Mouse (Mus musculus) embryonic facial prominence, embryonic 11.5 days (tissue): ENCODE data around the gene Gimap9. TPM values are rescaled to one million over a fixed set of nuclear protein-coding genes. Genes with fewer than 3 reads are reported as not detected.

Experiments
- ATAC-seq: fragments of 200-750 bp; cut with Nextera tagmentation; replicated peaks from 2 replicates; pipeline ENCODE4 v1.8.0; 2017; ENCODE audit warnings: low read depth; ENCODE audit not compliant: insufficient number of reproducible peaks, low FRiP score, low TSS enrichment
- DNase-seq: peaks from one replicate; pipeline ENCODE4 v3.0.0-alpha.2; 2015; ENCODE audit warnings: low spot score
- H3K27ac ChIP-seq: fragments of 300-500 bp; sonication (generic); replicated peaks from 2 replicates; pipeline ENCODE4 v1.5.1; 2014; ENCODE audit warnings: mild to moderate bottlenecking, low read depth, low read length, control low read depth
- H3K27me3 ChIP-seq: fragments of 300-500 bp; sonication (generic); 2 replicates; pipeline ENCODE4 v1.6.1; 2014; ENCODE audit warnings: mild to moderate bottlenecking, low read length, moderate library complexity, mixed read lengths; ENCODE audit not compliant: control insufficient read depth, insufficient read depth
- H3K36me3 ChIP-seq: fragments of 300-500 bp; sonication (generic); replicated peaks from 2 replicates; pipeline ENCODE4 v1.6.1; 2014; ENCODE audit warnings: low read depth, mild to moderate bottlenecking, low read length, moderate library complexity, mixed read lengths; ENCODE audit not compliant: control insufficient read depth, insufficient read depth
- H3K4me1 ChIP-seq: fragments of 300-500 bp; sonication (generic); 2 replicates; pipeline ENCODE4 v1.6.1; 2014; ENCODE audit warnings: low read length, mixed read lengths; ENCODE audit not compliant: control insufficient read depth, insufficient read depth
- H3K4me2 ChIP-seq: fragments of 300-500 bp; sonication (generic); 2 replicates; pipeline ENCODE4 v1.6.1; 2014; ENCODE audit warnings: low read depth, mild to moderate bottlenecking, control low read depth, low read length, moderate library complexity
- H3K4me3 ChIP-seq: fragments of 300-500 bp; sonication (generic); 2 replicates; pipeline ENCODE4 v1.5.1; 2014; ENCODE audit warnings: low read depth, low read length, control low read depth
- H3K9ac ChIP-seq: fragments of 300-500 bp; sonication (generic); replicated peaks from 2 replicates; pipeline ENCODE4 v1.6.1; 2014; ENCODE audit warnings: mild to moderate bottlenecking, control low read depth, low read length
- H3K9me3 ChIP-seq: fragments of 300-500 bp; sonication (generic); replicated peaks from 2 replicates; pipeline ENCODE4 v1.6.1; 2016; ENCODE audit warnings: mild to moderate bottlenecking, low read length, inconsistent platforms, mixed read lengths; ENCODE audit not compliant: control insufficient read depth
- WGBS: fragments of 180-500 bp; shearing (Covaris S2); extraction: QIAGEN DNeasy Blood & Tissue Kit; methylation state at CpG from one replicate; pipeline ENCODE4 v1.1.7; 2014; 5-methylcytosine and 5-hydroxymethylcytosine counted together
- polyA plus RNA-seq: library from polyadenylated mRNA; unstranded; fragments of >200 nt; fragmentation: Nextera tagmentation; extraction: Ambion mirVana; gene quantifications from 2 replicates; pipeline ENCODE4 v1.2.1, GENCODE M21; 2014

Gimap9 gene
- polyA plus RNA-seq, 1 experiment from 2014 or later = 10.2 TPM

DNA sequence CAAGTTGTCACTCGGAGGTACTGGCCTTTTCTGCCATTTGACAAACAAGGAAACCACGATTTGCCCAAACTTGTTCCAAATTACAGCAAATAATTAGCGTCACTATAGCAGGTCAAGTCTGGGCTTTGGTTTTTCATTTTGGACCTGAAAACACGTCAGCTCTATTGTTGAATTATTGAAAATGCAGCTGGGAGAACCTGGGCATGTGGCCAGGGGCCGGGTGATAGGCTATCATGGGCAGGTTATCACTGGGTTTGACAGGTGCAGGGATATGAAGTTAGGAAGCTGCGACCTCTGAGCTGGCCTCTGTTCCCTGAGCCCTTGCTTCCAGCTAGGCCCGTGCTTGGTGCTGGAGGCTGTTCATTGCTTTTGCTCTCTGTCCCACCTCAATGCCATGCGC, 45.1 kb upstream of the Gimap9 start:
- ATAC-seq = no peak
- 89% methylated on average over 8 of the region's 8 CpGs for WGBS
- no peaks in the 10 kb centered on the region for H3K36me3 ChIP-seq
- no peak for DNase-seq
- no peak overlapping the region for H3K4me3 ChIP-seq
- H3K4me2 ChIP-seq = no peak overlapping the region
- H3K27ac ChIP-seq = no peak overlapping the region
- no peaks in the 10 kb centered on the region for H3K9me3 ChIP-seq
- H3K27me3 ChIP-seq = peaks cover 17% of the 10 kb centered on the region
- H3K9ac ChIP-seq = no peak overlapping the region
- H3K4me1 ChIP-seq = no peaks in the 10 kb centered on the region

GRCm38 (mm10) chr6:48635105-48635504, 40.8 kb upstream of the Gimap9 start:
- ATAC-seq = no peak
- no peaks in the 10 kb centered on the region for H3K9me3 ChIP-seq
- H3K4me2 ChIP-seq = no peak overlapping the region
- no peak overlapping the region for H3K4me3 ChIP-seq
- H3K36me3 ChIP-seq = no peaks in the 10 kb centered on the region
- no peaks in the 10 kb centered on the region for H3K4me1 ChIP-seq
- no peak overlapping the region for H3K27ac ChIP-seq
- no peak overlapping the region for H3K9ac ChIP-seq
- H3K27me3 ChIP-seq = no peaks in the 10 kb centered on the region; the same call in 1 of the 2 replicates
- DNase-seq = no peak
- 67% methylated on average over 2 of the region's 2 CpGs for WGBS

DNA sequence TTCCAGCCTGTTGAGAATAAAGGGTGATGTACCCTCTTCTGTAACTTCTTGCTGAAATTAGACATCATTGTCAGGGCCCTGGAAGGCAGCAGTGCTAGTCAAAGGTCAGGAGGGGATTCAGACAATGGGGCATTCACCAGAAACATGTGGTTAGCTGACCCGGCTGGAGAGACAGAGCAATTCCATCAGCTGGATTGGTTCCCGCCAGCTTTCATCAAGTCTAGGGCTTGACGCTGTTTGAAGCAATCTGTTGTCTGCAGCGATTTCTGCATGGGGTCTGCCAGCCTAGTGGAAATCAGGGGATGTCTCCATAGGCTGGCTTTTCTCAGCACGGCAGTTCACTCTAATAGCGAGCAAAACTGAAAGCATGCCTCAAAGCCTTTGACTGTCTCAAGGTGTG, 39.4 kb upstream of the Gimap9 start:
- Histone ChIP-seq H3K4me2 (no peak overlapping the region), H3K4me1 (no peaks in the 10 kb centered on the region), H3K27ac (no peak overlapping the region), H3K9me3 (no peaks in the 10 kb centered on the region), H3K9ac (no peak overlapping the region), H3K27me3 (no peaks in the 10 kb centered on the region), H3K4me3 (no peak overlapping the region), H3K36me3 (no peaks in the 10 kb centered on the region)
- 24% methylated on average over 6 of the region's 6 CpGs for whole genome bisulfite sequencing
- no peak for ATAC-seq
- no peak for DNase-seq

DNA sequence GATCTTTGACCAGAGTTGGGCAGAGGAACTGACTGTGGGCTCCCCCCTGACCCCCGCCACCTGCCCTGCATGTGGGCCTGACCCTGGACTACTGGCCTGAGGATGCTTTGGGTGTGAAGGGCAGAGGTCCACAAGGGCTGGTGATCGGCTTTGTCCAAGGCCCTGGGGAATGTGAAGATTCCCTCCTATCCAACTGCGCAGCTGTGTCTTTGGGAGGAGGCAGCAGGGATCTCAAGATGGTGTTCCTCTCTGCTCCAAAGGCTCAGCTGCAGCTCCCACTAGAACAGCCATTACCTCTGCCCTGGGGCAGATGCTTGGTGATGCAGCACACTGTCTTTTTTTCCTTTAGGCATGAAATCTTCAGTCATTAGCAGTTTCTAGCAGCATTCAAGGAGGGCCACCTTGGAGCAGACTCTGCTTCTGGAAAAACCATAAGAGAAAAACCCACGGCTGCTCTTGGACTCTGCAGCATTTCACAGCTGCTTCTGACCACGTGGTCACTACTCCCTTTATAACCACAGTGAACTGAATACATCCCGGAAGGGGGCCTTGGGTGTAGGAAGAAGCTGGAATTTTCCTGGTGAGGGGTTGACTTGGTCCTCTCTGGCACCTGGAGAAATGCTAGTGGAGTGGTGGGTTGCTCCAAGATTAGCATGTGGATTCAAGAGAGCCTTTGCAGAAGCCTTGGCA, 38.0 kb upstream of the Gimap9 start:
- DNase-seq = no peak
- no peak overlapping the region for H3K9ac ChIP-seq
- no peak overlapping the region for H3K27ac ChIP-seq
- 61% methylated on average over 6 of the region's 6 CpGs for WGBS
- H3K9me3 ChIP-seq = no peaks in the 10 kb centered on the region
- no peaks in the 10 kb centered on the region for H3K27me3 ChIP-seq
- no peak for ATAC-seq
- no peak overlapping the region for H3K4me3 ChIP-seq
- H3K36me3 ChIP-seq = no peaks in the 10 kb centered on the region
- H3K4me2 ChIP-seq = no peak overlapping the region
- no peaks in the 10 kb centered on the region for H3K4me1 ChIP-seq

GRCm38 (mm10) chr6:48638553-48638952, 37.4 kb upstream of the Gimap9 start:
- Histone ChIP-seq H3K27ac (no peak overlapping the region), H3K36me3 (no peaks in the 10 kb centered on the region), H3K9ac (no peak overlapping the region), H3K4me3 (no peak overlapping the region), H3K9me3 (no peaks in the 10 kb centered on the region), H3K4me2 (no peak overlapping the region), H3K27me3 (no peaks in the 10 kb centered on the region), H3K4me1 (no peaks in the 10 kb centered on the region)
- no peak for DNase-seq
- 80% methylated on average over 2 of the region's 2 CpGs for WGBS
- ATAC-seq = no peak

GRCm38 (mm10) chr6:48641391-48641790, 34.5 kb upstream of the Gimap9 start:
- no peaks in the 10 kb centered on the region for H3K36me3 ChIP-seq
- no peak overlapping the region for H3K27ac ChIP-seq
- H3K4me2 ChIP-seq = no peak overlapping the region
- H3K9ac ChIP-seq = no peak overlapping the region
- no peak overlapping the region for H3K4me3 ChIP-seq
- WGBS = 65% methylated on average over 6 of the region's 6 CpGs
- H3K27me3 ChIP-seq = no peaks in the 10 kb centered on the region
- DNase-seq (no peak), ATAC-seq (no peak)
- H3K4me1 ChIP-seq = no peaks in the 10 kb centered on the region
- no peaks in the 10 kb centered on the region for H3K9me3 ChIP-seq

- H3K9ac ChIP-seq = no peak overlapping the region
- H3K4me3 ChIP-seq = no peak overlapping the region
- DNase-seq = peak; percentile 88
- H3K36me3 ChIP-seq = no peaks in the 10 kb centered on the region
- H3K27ac ChIP-seq = no peak overlapping the region
- H3K4me1 ChIP-seq = no peaks in the 10 kb centered on the region
- no peak for ATAC-seq
- no peaks in the 10 kb centered on the region for H3K27me3 ChIP-seq
- 23% methylated on average over 4 of the region's 4 CpGs for WGBS
- H3K9me3 ChIP-seq = no peaks in the 10 kb centered on the region
- H3K4me2 ChIP-seq = no peak overlapping the region
These were observed 33.1 kb upstream of the Gimap9 start for GRCm38 (mm10) chr6:48642764-48643292.

GRCm38 (mm10) chr6:48645660-48646308, 30.1 kb upstream of the Gimap9 start:
- no peak overlapping the region for H3K27ac ChIP-seq
- no peaks in the 10 kb centered on the region for H3K9me3 ChIP-seq
- no peaks in the 10 kb centered on the region for H3K4me1 ChIP-seq
- ATAC-seq (no peak; the same call in 1 of the 2 replicates), DNase-seq (peak; percentile 84)
- no peaks in the 10 kb centered on the region for H3K36me3 ChIP-seq
- H3K9ac ChIP-seq = no peak overlapping the region
- no peak overlapping the region for H3K4me2 ChIP-seq
- 15% methylated on average over 12 of the region's 12 CpGs for WGBS
- no peak overlapping the region for H3K4me3 ChIP-seq
- no peaks in the 10 kb centered on the region for H3K27me3 ChIP-seq
